Mouse (Mus musculus) spleen, postnatal 4 days (tissue): Measurements from ENCODE around the gene Hexa.

Source experiments
- DNase-seq, 2 experiments: peaks; one replicate each; pipeline ENCODE4 v3.0.0; 2022; ENCODE audit warnings: low spot score in 2 of 2

Gene Hexa

DNA sequence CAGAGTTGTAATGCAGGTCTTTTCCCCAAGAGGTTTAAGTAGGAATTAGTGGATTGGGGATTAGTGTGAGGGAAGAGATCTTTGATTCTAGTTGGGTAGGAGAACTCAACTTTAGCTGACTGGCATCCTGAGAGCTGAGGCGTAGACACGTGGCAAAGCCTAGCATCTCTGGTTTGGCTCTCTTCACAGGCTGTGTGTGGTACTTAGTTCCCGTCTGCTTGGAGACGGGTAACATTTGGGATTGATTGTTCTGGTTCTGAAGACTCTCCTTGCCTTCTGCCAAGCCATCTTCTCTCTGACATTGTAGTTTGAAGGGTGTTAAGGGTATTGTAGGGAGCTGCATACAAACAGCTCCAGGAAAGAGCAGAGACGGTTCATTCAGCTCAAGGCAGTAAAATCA is 13.3 kb downstream of the Hexa start:
- no peak for DNase-seq

DNA sequence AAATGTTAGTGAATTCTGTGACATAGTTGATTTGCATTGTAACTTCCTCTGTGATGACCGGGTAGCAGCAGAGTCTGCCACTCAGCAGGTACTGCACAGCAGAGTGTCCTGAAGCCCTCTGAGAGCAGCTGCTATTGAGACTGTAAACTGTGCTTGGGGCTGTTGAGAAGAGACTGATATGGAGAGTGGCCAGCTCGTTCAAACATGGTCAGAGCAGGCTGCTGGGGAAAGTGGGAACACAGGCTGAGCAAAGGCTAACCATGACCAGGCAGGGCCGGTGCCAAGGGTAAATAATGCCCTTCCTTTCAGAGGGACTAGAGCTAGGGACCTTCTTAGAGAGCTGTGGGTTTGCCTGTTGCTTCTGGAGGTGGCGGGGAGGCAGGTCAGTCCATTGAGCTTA is 14.4 kb downstream of the Hexa start:
- no peak for DNase-seq

- DNase-seq, result peak; percentile 72 to 87
Measured at GRCm38 (mm10) chr9:59565600-59565999, 26.3 kb downstream of the Hexa start.

DNA sequence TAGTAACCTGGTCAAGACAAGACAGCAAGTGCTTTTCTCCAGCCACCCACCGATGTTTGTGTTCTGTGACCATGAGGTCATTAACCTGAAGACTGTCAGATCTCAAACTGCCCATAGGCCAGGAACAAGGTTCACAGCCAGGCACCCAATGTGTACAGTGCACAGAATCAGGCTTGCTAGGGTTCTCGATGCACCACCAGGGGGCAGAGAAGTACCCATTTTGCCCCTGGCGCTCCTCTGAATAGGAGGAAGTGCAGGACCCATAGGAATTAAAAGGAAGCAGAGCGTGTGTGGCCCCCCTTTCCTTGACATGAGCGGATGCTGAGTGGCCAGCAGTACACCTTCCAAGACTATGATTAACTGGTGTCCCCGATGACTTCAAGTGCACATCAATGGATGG is 27.8 kb downstream of the Hexa start:
- peak; percentile 57 to 77 for DNase-seq

- DNase-seq, result no peak
Measured at GRCm38 (mm10) chr9:59571852-59572251, 32.5 kb downstream of the Hexa start.

- no peak for DNase-seq
Measured at GRCm38 (mm10) chr9:59577401-59577800, 38.1 kb downstream of the Hexa start.

DNA sequence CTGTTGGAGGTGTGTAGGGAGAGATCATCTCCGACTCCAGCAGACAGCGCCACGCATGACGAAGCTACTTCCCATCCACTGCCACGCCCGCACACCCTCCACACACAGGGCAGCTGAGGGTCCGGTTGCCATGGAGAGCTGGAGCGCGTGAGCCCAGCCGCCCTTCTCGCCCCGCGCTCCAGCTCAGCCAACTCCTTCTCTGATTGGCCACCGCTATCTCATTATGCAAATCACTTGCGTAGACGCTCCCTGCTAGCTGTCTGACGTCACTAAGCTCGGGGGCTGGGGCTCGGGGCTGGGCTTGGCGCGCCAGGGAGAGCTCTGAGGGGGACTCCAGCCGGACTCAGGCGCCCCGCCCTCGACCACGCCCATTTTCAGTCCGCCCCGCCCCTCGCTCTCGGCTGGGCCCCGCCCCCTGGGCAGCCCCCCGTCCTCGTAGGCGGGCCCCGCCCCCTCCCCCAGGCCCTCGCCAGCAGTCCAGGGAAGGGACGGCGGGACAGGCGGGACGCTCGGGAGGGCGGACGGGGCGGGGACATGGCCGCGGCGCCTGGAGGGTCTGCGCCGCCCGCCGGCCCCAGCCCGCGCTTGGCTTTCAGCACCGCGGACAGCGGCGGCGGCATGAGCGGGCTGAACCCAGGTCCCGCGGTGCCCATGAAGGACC is 38.6 kb downstream of the Hexa start, which contains the start of gene Celf6:
Gene Celf6, plus strand, starts transcription at position 74 of the 661 bp plus-strand sequence.
- peak; percentile 74 to 82 for DNase-seq

DNA sequence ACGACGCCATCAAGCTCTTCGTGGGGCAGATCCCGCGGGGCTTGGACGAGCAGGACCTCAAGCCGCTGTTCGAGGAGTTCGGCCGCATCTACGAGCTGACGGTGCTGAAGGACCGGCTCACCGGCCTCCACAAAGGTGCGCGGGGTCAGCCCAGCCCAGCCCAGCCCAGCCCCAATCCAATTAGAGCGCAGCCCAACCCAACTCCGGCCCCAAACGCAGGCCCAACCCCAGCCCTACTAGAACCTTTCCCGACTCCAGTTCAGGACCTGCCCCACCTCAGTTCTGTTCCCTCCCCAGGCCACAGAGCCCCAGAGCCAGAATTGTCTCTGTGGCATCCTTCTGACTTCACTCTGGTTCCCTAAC is 39.1 kb downstream of the Hexa start:
- no peak for DNase-seq

DNA sequence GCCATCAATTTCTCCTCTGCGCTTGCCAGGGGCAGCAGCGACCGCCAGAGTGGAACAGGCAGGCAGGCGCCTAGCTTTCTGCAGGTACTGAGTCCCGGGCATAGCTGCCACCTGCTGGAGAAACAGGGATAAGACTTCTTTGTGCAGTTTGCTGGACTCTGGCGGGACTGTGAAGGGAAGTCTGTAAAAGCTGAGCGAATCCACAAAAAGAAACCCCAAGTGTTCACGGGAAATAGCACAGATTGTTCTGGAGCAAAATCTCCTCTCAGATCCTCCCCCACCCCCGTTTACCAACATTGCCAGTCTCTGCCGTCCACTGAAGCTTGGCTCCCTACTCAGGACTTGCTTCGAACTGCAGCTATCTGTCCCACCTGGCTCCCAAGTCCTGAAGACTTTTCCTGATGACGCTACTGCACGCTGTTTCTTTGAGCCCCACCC is 45.5 kb downstream of the Hexa start:
- DNase-seq, result peak; percentile 52 to 75

DNA sequence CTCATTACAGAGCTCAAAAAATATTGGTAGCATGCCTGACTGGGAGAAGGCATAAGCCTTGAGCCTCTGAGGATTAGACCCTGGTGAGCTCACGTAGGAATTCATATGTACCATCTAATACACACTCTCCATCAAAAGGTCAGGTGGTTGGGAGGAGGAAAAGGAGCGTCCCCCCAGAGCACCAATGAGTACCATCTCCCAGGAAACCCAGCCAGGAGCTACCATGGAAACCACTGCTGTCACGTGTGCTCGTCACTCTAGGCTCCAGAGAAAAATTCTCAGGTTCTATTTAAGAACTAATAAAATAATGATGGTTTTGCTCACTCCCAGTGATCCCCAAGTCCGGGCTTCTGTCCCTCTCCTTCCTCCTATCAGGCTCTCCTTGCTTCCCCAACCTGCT is 48.9 kb downstream of the Hexa start:
- DNase-seq, result no peak

- DNase-seq, result no peak
Measured at GRCm38 (mm10) chr9:59588710-59589671, 49.7 kb downstream of the Hexa start.

DNA sequence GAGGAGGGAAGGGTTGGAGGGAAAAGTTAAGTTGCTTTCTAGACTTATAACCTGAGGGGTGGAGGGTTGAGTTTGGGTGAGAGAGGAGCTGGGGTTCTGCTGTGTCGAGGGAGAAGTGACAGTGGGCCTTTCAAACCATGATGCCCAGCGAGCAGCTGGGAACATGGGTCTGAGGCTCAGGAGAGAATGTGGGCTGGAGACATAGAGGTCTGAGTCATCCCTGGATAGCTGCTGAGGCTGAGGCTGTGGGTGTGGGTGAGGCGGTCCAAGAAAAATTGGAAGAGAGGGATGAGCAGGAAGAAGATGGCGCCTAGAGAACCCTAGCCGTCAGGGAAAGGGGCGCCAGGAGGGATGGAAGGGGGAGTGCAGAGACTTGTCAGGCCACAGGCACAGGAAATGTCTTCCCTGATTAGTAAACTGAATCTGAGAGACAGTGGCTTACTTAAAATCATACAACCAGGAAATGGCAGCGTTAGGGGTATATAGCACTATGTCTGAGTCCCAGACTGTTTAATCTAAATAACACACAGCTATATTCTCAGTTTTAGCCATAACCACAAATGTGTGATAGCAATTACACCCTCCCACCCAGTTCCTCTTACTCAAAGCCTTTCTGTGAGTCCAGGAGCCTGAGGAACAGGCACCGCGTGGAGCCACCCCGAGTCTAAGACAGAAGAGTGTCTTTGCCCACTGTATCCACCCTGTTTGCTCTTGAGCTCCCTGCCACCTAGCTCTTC is 50.5 kb downstream of the Hexa start:
- DNase-seq, result no peak

GRCm38 (mm10) chr9:59601661-59602060 is 62.3 kb downstream of the Hexa start:
- no peak for DNase-seq

- no peak for DNase-seq
Measured at GRCm38 (mm10) chr9:59605967-59606366, 66.6 kb downstream of the Hexa start.

- no peak for DNase-seq
Measured at GRCm38 (mm10) chr9:59610950-59611349, 71.6 kb downstream of the Hexa start.
